Mouse (Mus musculus) kidney, postnatal 25 days (tissue): ENCODE data around the gene Pdgfa.

Experiments used
- DNase-seq, 2 experiments: peaks; one replicate each; pipeline ENCODE4 v3.0.0; 2021; ENCODE audit warnings: mixed read lengths in 2 of 2

The Pdgfa gene

GRCm38 (mm10) chr5:138952969-138953368, 44.2 kb downstream of the Pdgfa start:
- DNase-seq = peak; percentile 59 to 83

GRCm38 (mm10) chr5:138951305-138951704, 45.9 kb downstream of the Pdgfa start:
- no peak for DNase-seq

GRCm38 (mm10) chr5:138949165-138949564, 48.0 kb downstream of the Pdgfa start:
- peak in 1 of 2 experiments; percentile 29 for DNase-seq

DNA sequence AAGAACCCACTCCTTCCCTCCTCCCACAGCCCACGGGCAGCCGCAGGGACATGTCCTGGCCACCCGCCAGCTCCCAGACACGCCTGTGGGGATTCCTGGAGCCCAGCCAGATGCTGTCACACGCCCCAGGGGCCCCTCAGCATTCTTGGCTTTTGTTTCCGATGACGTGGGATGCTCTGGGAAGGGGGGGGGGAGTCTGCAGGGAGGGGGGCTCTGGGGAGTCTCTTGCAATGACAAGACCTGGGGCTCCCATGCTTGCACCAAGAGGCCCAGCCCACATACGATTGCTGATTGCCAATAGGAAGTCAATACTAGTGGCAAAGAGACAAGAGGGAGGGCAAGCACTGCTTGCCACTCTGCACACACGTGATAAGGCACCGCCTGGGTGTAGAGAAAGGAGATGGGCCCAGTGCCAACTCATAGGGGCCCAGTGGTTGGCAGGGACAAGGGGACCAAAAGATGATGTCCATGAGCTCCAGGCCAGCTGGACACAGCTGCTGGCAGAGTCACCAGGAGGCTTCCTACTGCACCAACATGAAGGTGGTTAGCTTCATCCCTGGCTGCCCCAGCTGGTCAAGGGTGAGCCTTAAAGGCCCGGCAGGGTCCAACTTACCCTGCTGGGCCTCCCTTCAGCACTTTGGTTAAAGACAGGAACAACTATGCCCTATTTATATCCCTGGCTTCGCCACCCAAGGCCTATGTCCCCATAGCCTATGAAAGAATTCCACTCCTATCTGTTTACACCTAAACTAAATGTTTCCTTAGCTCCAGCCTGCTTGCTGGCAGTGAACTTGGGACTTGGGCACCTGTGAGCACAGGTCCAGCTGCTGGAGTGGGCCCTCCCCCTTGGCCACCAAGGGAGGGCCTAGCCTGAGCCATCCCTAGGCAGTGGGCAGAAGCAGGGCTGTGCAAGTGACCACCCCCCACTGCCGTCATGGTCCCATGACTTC, 48.9 kb downstream of the Pdgfa start:
- DNase-seq = peak; percentile 76 to 77

DNA sequence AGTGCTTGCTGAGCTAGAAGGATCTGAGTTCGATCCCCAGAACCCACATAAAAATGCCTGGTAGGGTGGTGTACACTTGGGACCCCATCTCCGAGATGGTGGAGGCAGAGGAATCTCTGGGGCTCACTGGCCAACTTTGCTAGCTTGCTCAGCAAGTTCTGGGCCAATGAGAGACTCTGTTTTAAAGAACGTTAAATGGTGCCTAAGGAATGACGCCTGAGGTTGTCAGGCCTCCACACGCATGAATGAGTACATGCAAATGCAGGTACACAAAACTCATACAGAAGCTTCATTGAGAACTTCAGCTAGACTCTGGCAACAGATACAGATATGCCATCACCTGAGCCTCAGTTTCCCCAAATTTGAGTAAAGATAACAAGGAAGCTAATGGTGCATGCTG, 49.7 kb downstream of the Pdgfa start:
- DNase-seq = no peak

DNA sequence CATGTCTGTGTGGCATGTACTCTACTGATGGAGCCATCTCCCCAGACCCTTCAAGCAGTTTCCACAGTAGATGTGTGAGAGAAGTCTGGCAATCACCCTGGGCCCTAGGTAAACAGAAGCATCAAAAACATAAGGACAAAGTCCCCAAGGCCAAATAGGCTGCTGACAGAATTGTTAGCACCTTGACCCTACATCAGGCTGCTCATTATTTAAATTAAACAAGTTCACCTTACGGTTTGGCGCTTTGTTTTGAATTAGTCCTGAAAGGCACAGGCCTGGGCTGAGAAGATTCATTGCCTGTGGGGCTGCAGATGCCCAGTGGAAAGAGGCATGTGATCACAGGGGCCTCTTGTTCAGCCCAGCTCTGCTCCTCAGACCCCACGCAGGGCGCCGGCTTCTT, 50.2 kb downstream of the Pdgfa start:
- DNase-seq = no peak

GRCm38 (mm10) chr5:138945011-138945410, 52.2 kb downstream of the Pdgfa start:
- no peak for DNase-seq

GRCm38 (mm10) chr5:138944551-138944950, 52.6 kb downstream of the Pdgfa start:
- no peak for DNase-seq

DNA sequence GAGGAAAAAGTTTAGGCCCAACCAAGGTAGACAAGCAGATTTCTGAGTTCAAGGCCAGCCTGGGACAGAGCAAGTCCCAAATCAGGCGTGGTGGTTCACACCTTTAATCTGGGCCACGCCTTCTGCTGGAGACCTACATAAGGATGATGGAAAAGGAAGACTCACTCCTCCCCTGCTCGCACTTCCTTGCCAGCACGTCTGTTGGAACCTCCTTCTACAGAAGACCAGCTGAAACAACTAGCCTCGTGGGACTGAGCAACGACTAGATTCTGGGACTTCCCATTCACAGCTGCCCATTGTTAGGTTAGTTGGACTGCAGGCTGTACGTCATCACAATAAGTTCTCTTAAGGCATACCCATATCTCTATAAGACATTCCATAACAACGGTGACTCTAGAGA, 55.3 kb downstream of the Pdgfa start:
- DNase-seq = no peak

DNA sequence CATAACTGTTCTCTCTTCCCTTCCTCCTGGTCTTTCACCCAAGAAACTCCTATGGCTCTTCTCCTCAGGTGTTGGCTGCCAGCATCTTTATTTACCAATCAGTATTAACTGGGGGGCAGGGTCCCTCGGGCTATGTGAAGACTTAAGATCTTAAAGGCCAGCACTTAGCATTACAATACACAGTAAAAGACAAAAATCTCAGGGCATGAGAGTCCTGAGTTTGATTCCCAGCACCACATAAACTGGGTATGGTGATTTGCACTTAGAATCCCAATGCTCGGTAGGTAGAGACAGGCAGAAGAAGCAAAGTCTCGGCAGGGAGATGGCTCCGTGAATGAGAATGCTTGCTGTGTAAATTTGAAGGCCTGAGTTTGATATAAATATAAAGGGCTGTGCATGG, 56.6 kb downstream of the Pdgfa start:
- DNase-seq = no peak

DNA sequence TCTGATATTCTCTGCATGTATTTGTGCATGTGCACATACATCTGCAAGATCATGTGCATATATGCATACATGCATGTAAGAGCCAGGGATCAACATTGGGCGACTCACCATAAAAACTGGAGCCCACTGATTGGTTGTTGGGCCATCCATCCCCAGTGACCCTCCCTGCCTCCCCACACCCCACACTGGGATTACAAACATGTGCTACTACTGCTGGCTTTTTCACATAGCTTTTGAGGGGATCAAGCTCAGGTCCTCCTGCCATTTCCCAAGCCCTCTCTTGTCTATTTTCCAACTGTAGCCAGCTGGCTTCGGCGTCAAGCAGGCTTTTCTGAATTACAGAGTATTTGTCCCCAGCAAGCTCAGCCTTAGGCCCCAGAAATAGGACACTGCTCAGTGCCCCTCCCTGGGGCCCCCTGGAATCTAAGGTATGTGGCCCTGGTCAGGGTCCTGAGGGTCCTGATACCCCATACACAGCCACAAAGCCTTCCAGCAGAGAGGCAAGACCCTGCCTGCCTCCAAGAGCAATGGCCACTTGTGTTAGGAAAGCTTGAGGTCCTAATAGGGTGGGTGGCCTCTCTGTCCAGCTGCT, 58.5 kb downstream of the Pdgfa start:
- DNase-seq = no peak

GRCm38 (mm10) chr5:138936399-138937089, 60.6 kb downstream of the Pdgfa start:
- no peak for DNase-seq

DNA sequence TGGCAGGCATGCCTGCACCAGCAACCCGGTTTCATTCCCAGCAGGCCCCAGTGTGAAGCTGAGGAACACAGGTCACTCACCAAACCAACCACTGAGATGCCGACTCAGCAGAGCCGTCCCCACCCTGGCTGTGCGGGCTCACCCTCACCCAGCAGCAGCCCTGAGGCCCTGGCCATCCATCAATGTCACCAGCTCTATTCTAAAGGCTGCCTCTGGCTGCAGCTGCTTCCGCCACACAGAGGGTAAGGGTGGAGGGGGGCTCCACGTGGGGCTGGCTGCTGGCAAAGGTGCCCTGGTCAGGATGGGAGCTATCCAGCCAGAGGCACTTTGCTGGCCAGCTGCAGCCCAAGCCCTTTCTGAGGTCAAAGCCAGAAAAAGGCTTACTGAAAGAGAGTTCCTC, 62.6 kb downstream of the Pdgfa start:
- peak; percentile 59 to 78 for DNase-seq

- DNase-seq = peak; percentile 62 to 69
Observed at GRCm38 (mm10) chr5:138932460-138933432, 64.4 kb downstream of the Pdgfa start.

GRCm38 (mm10) chr5:138931836-138932235, 65.3 kb downstream of the Pdgfa start:
- no peak for DNase-seq

DNA sequence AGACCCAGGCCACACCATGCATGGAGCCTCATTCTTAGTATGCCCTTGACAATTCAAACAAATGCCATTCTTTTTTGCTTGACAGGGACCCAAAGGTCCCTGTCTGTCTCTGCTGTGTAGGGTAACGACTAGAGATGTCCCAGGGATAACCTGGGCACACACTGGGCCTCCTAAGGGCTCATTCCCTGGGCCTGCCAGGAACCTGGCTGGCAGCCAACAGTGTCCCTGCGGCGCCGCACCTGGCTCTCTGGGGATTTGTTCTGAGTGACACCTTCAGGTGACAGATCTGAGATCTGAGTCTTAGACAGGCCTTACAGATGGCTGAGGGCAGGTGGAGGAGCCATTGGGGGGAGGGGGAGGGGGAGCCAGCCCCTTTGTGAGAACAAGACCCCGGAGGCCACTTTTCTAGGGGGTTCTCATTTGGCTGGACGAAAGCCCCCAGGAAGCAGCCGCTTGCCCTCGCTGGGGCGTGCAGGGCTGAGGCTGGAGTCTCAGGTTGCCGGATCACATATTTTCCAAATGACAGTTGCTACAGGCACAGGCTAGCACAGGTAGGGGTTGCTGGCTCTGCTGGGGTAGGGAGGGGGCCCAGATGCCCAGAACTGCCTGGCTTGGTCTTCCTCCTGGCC, 67.2 kb downstream of the Pdgfa start:
- DNase-seq = no peak
